Mouse (Mus musculus) intestine, postnatal 0 days (tissue): ENCODE data around the gene Slc8a2. TPM values are rescaled to one million over a fixed set of nuclear protein-coding genes. Genes with fewer than 3 reads are reported as not detected.
A peak's percentile ranks its signal among the peaks of the same experiment; 100 is the strongest.

Source experiments
- ATAC-seq: fragments of 200-750 bp; cut with Nextera tagmentation; 2 replicates; pipeline ENCODE4 v1.8.0; 2017; ENCODE audit warnings: mild to moderate bottlenecking, moderate TSS enrichment, moderate library complexity
- H3K27ac ChIP-seq: fragments of 300-500 bp; sonication (generic); 2 replicates; pipeline ENCODE4 v1.5.1; 2014; ENCODE audit warnings: mild to moderate bottlenecking, low read depth, low read length, moderate library complexity
- H3K27me3 ChIP-seq: fragments of 300-500 bp; sonication (generic); replicated peaks from 2 replicates; pipeline ENCODE4 v1.6.1; 2014; ENCODE audit warnings: low read length, mixed read lengths; ENCODE audit not compliant: control insufficient read depth, insufficient read depth
- H3K36me3 ChIP-seq: fragments of 300-500 bp; sonication (generic); 2 replicates; pipeline ENCODE4 v1.6.1; 2014; ENCODE audit warnings: mild to moderate bottlenecking, moderate library complexity; ENCODE audit not compliant: control insufficient read depth, insufficient read depth
- H3K4me1 ChIP-seq: fragments of 300-500 bp; sonication (generic); replicated peaks from 2 replicates; pipeline ENCODE4 v1.6.1; 2014; ENCODE audit warnings: antibody characterized with exemption, low read length, mixed read lengths; ENCODE audit not compliant: control insufficient read depth, insufficient read depth
- H3K4me2 ChIP-seq: fragments of 300-500 bp; sonication (generic); replicated peaks from 2 replicates; pipeline ENCODE4 v1.6.1; 2014; ENCODE audit warnings: low read depth, mild to moderate bottlenecking, moderate library complexity
- H3K4me3 ChIP-seq: fragments of 300-500 bp; sonication (generic); 2 replicates; pipeline ENCODE4 v1.5.1; 2014; ENCODE audit warnings: low read depth, low read length
- H3K9ac ChIP-seq: fragments of 300-500 bp; sonication (generic); 2 replicates; pipeline ENCODE4 v1.6.1; 2014; ENCODE audit warnings: mild to moderate bottlenecking, low read depth, low read length
- H3K9me3 ChIP-seq: fragments of 300-500 bp; sonication (generic); 2 replicates; pipeline ENCODE4 v1.6.1; 2016; ENCODE audit warnings: mixed run types; ENCODE audit not compliant: control insufficient read depth
- CTCF ChIP-seq: sonication (generic); IDR thresholded peaks from 2 replicates; pipeline ENCODE4 v1.5.1; 2016; ENCODE audit warnings: low read depth, mild to moderate bottlenecking, control low read depth, antibody characterized with exemption, moderate library complexity
- WGBS: fragments of 180-500 bp; shearing (Covaris S2); extraction: QIAGEN DNeasy Blood & Tissue Kit; methylation state at CpG from one replicate; pipeline ENCODE4 v1.1.7; 2014; 5-methylcytosine and 5-hydroxymethylcytosine counted together
- polyA plus RNA-seq: library from polyadenylated mRNA; unstranded; fragments of >200 nt; fragmentation: Nextera tagmentation; extraction: Ambion mirVana; gene quantifications from 2 replicates; pipeline ENCODE4 v1.2.1, GENCODE M21; 2015

Slc8a2 gene
- polyA plus RNA-seq, 1 experiment from 2014 or later, result 0.08 TPM

DNA sequence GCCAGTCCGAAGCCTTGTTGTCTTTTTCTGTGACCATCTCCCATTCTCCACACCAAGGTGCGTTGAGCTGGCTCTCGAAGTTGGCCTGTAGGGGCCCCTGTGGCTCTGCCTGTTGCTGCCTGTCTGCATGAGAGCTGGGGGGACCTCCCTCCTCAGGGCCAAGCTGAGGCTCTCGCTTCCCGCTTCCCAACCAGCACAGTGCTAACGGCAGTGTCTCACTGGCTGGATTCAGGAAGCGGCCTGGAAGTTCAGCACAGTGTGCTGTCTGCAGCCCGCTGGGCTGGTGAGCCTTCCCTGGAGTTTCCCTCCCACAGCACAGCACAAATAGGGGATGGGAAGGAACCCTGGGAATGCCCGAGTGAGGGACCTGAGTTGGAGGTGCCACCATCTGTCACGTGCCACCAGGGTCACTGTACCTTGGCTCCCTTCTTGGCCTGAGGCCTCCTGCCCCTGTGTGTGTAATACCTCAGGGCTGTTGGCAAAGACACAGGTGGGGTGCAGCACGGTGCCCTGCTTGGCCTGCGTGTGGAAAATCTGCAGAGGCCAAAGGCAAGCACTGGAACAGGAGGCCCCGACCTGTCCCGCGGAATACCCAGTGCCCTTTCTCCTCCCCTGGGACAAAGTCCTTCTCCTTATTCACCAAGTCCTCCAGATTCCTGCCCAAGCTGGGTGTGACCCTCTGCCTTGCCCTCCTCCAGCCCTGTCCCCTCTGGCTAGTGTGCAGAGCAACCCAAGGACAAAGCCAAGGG lies 73.3 kb downstream of the Slc8a2 start:
- peaks cover 59% of the 10 kb centered on the region for H3K36me3 ChIP-seq
- WGBS, result 52% methylated on average over 15 of the region's 15 CpGs
- no peak overlapping the region for H3K4me2 ChIP-seq
- ATAC-seq, result peak; percentile 85
- H3K4me3 ChIP-seq, result no peak overlapping the region
- peak overlapping the region; percentile 69 for H3K27ac ChIP-seq
- peak; percentile 37 for TF ChIP-seq CTCF
- H3K9me3 ChIP-seq, result no peaks in the 10 kb centered on the region
- H3K27me3 ChIP-seq, result no peaks in the 10 kb centered on the region
- H3K9ac ChIP-seq, result no peak overlapping the region
- no peaks in the 10 kb centered on the region for H3K4me1 ChIP-seq

- Histone ChIP-seq H3K4me1 (no peaks in the 10 kb centered on the region), H3K36me3 (peaks cover 57% of the 10 kb centered on the region), H3K4me2 (no peak overlapping the region), H3K9ac (no peak overlapping the region), H3K9me3 (no peaks in the 10 kb centered on the region), H3K4me3 (no peak overlapping the region), H3K27me3 (no peaks in the 10 kb centered on the region), H3K27ac (peak overlapping the region; percentile 69)
- 90% methylated on average over 13 of the region's 13 CpGs for WGBS
- peak; percentile 5; the same call in 1 of the 2 replicates for ATAC-seq
- no peak for TF ChIP-seq CTCF
Observed at GRCm38 (mm10) chr7:16203505-16203903, 73.9 kb downstream of the Slc8a2 start.

DNA sequence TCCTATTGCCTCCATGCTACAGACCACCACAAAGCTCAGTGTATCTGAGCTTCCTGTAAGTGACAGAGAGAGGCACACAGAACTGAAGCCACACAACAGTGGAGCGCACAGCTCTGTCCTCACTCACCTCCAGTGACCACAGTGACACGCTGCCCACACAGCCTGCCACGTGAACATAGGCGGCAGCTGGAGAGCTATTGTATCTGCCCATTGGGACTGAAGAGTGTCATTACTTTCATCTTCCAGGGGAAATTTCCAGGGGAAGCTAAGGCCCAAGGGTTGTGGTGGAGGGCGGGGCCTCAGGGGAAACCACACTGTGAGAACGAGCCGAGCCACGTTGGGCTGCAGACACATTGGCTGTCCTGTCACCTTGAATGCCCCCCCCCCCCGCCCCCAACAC lies 75.2 kb downstream of the Slc8a2 start:
- Histone ChIP-seq H3K9ac (no peak overlapping the region), H3K36me3 (peaks cover 60% of the 10 kb centered on the region), H3K4me1 (no peaks in the 10 kb centered on the region), H3K27ac (no peak overlapping the region), H3K27me3 (no peaks in the 10 kb centered on the region), H3K4me2 (no peak overlapping the region), H3K4me3 (no peak overlapping the region), H3K9me3 (no peaks in the 10 kb centered on the region)
- 74% methylated on average over 9 of the region's 9 CpGs for WGBS
- no peak for ATAC-seq
- no peak for TF ChIP-seq CTCF

DNA sequence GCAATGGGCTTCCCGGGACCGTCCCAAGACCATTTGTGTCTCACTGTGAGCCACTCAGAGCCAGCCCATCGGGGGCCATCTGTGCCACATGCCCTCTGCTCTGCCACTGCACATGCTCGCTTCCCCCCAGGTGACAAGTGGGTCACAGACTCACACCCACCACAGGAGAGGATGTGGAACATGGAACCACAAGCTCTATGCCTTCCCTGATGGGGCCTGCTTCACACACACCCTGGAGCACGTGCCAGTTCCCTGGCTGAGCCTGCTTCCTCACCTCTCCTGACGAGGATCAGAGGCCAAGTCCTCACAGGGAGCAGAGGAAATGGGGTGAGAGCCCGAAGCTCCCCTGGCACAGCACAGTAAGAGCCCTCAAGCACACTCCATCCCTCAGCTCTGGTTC lies 77.5 kb downstream of the Slc8a2 start:
- H3K27ac ChIP-seq, result peak overlapping the region; percentile 15; the same call in 1 of the 2 replicates
- H3K36me3 ChIP-seq, result peaks cover 56% of the 10 kb centered on the region
- no peaks in the 10 kb centered on the region for H3K27me3 ChIP-seq
- no peak for TF ChIP-seq CTCF
- no peak overlapping the region for H3K4me3 ChIP-seq
- H3K9me3 ChIP-seq, result no peaks in the 10 kb centered on the region
- H3K9ac ChIP-seq, result no peak overlapping the region
- H3K4me2 ChIP-seq, result no peak overlapping the region
- ATAC-seq, result no peak
- no peaks in the 10 kb centered on the region for H3K4me1 ChIP-seq
- WGBS, result 88% methylated on average over 7 of the region's 7 CpGs

DNA sequence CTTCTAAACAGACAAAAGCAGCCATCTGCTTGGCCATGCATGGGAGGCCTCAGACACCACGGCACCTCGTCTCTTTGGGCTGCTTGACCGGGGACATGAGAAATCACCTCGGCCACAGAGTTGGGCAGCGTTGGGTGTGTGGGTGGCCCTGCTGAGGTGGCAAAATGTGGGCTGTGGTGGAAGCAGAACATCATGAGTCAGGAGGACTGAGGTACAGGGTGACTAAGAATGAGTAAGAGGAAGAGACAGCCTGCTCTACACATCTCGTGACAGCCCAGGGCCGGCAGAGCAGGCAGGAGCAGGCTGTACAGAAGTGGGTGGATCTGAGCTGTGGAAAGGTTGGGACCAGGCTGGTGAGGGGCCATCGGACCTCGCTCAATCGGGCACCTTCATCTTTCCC lies 77.9 kb downstream of the Slc8a2 start:
- WGBS, result 84% methylated on average over 10 of the region's 10 CpGs
- H3K36me3 ChIP-seq, result peaks cover 54% of the 10 kb centered on the region

DNA sequence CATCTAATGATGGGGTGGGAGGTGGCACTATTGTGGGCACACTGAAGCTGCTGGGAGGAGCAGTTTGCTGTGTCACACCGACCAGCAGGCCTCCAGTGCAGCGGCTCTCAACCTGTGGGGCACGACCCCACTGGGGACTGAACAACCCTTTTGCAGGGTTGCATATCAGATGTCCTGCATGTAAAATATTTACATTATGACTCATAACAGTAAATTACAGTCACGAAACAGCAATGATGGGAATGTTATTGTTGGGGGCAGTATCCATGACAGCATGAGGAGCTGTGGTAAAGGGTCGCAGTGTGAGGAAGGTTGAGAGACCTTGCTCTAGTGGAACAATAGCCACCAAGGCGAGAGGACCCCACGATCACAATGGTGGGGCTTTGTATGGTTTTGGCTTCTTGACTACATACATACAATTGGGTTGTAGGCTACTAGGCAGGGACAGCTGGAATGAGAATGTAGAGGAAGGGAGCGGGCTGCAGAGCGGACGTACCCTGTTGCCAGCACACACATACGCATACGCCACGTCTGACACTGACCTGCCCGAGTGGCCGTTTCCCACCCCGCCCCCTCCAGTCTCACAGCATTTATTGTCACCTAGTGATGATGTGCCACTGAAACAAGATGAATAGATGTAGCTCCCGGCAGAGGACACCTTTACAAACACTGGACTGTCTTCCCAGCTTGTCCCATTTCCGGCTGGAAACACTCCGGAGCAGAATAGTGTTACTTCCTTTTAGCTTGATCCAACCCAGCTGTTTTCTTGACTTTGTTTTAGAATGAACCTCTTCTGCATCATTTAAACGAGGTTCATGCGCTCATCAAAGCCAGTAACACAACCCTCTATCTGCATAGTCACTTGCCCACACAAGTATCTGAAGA lies 79.4 kb downstream of the Slc8a2 start:
- no peak for TF ChIP-seq CTCF
- Histone ChIP-seq H3K36me3 (peaks cover 62% of the 10 kb centered on the region), H3K4me3 (no peak overlapping the region), H3K27me3 (no peaks in the 10 kb centered on the region), H3K9ac (no peak overlapping the region), H3K27ac (0 out of 2 replicates have a peak overlapping the region, but pooled peaks have one; percentile 21), H3K4me1 (no peaks in the 10 kb centered on the region), H3K9me3 (no peaks in the 10 kb centered on the region), H3K4me2 (no peak overlapping the region)
- ATAC-seq, result no peak
- 69% methylated on average over 21 of the region's 21 CpGs for WGBS

More for the DNA sequence above, 77.9 kb downstream of the Slc8a2 start:
- ATAC-seq, result no peak
- Histone ChIP-seq H3K4me1 (no peaks in the 10 kb centered on the region), H3K9me3 (no peaks in the 10 kb centered on the region), H3K27ac (peak overlapping the region; percentile 15; the same call in 1 of the 2 replicates), H3K4me3 (no peak overlapping the region), H3K9ac (no peak overlapping the region), H3K4me2 (no peak overlapping the region), H3K27me3 (no peaks in the 10 kb centered on the region)
- TF ChIP-seq CTCF, result no peak

Other genes with a start within 250 kb of the Slc8a2 start
- not detected in 2 replicates for gene Crx, start 249.9 kb upstream of the Slc8a2 start, polyA plus RNA-seq
- not detected in 2 replicates for gene Crxos, start 247.2 kb upstream of the Slc8a2 start, polyA plus RNA-seq
- 813 and 814 TPM in 2 replicates for gene Selenow, start 207.4 kb upstream of the Slc8a2 start, polyA plus RNA-seq
- 109 and 115 TPM in 2 replicates for gene Nop53, start 183.8 kb upstream of the Slc8a2 start, polyA plus RNA-seq
- 29.3 and 30.9 TPM in 2 replicates for gene Ehd2, start 162.3 kb upstream of the Slc8a2 start, polyA plus RNA-seq
- 1.6 and 1.7 TPM in 2 replicates for gene Bicra, start 81.9 kb upstream of the Slc8a2 start, polyA plus RNA-seq
- 0.14 TPM in 1 of 2 replicates, not detected in the other for gene Zfp541, start 68.0 kb upstream of the Slc8a2 start, polyA plus RNA-seq
- gene Napa, start 31.4 kb upstream of the Slc8a2 start, polyA plus RNA-seq, result 201 and 204 TPM in 2 replicates
- 13.3 and 14.4 TPM in 2 replicates for gene Kptn, start 9.9 kb upstream of the Slc8a2 start, polyA plus RNA-seq
- gene Meis3, start 45.3 kb downstream of the Slc8a2 start, polyA plus RNA-seq, result 18.0 and 20.7 TPM in 2 replicates
- gene Dhx34, start 92.2 kb downstream of the Slc8a2 start, polyA plus RNA-seq, result 7.3 and 9.0 TPM in 2 replicates
- gene C5ar2, start 114.3 kb downstream of the Slc8a2 start, polyA plus RNA-seq, result 0.16 and 0.26 TPM in 2 replicates
- 2.1 TPM in 2 replicates for gene C5ar1, start 129.7 kb downstream of the Slc8a2 start, polyA plus RNA-seq
- 24.1 and 24.8 TPM in 2 replicates for gene Inafm1, start 143.8 kb downstream of the Slc8a2 start, polyA plus RNA-seq
- gene Ccdc9, start 157.0 kb downstream of the Slc8a2 start, polyA plus RNA-seq, result 14.2 and 14.8 TPM in 2 replicates
- 6.6 and 7.0 TPM in 2 replicates for gene Bbc3, start 178.6 kb downstream of the Slc8a2 start, polyA plus RNA-seq